Mouse (Mus musculus) frontal cortex, adult 2 months (tissue): ENCODE measurements around the gene Ebf1. TPM values are rescaled to one million over a fixed set of nuclear protein-coding genes. Genes with fewer than 3 reads are reported as not detected.

Source experiments
- DNase-seq, 2 experiments: peaks; one replicate each; pipeline ENCODE4 v3.0.0; 2022; ENCODE audit warnings: low spot score in 1 of 2; ENCODE audit errors: extremely low spot score in 1 of 2
- polyA plus RNA-seq: library from polyadenylated mRNA; depleted of rRNA; stranded (reverse); fragments of >200 nt; gene quantifications from 2 replicates; pipeline ENCODE4 v1.2.3, GENCODE M21; 2012

The Ebf1 gene
- polyA plus RNA-seq, 1 experiment: 4.4 TPM

GRCm38 (mm10) chr11:44774411-44774810, 157.3 kb downstream of the Ebf1 start:
- peak in 1 of 2 experiments; percentile 4 for DNase-seq

GRCm38 (mm10) chr11:44775549-44775948, 158.4 kb downstream of the Ebf1 start:
- no peak for DNase-seq

- no peak for DNase-seq
Observed at GRCm38 (mm10) chr11:44776556-44776955, 159.4 kb downstream of the Ebf1 start.

GRCm38 (mm10) chr11:44777331-44778310, 160.5 kb downstream of the Ebf1 start:
- no peak for DNase-seq

GRCm38 (mm10) chr11:44779030-44779429, 161.9 kb downstream of the Ebf1 start:
- no peak for DNase-seq

- DNase-seq: no peak
Observed at GRCm38 (mm10) chr11:44784255-44785029, 167.3 kb downstream of the Ebf1 start.

- no peak for DNase-seq
Observed at GRCm38 (mm10) chr11:44785063-44785462, 167.9 kb downstream of the Ebf1 start.

GRCm38 (mm10) chr11:44785479-44785878, 168.4 kb downstream of the Ebf1 start:
- DNase-seq: no peak

GRCm38 (mm10) chr11:44788003-44788402, 170.9 kb downstream of the Ebf1 start:
- DNase-seq: no peak

- no peak for DNase-seq
Observed at GRCm38 (mm10) chr11:44792816-44793215, 175.7 kb downstream of the Ebf1 start.

- no peak for DNase-seq
Observed at GRCm38 (mm10) chr11:44794883-44795282, 177.8 kb downstream of the Ebf1 start.

GRCm38 (mm10) chr11:44795767-44796166, 178.7 kb downstream of the Ebf1 start:
- DNase-seq: no peak

- DNase-seq: no peak
Observed at GRCm38 (mm10) chr11:44798270-44798669, 181.2 kb downstream of the Ebf1 start.

- DNase-seq: no peak
Observed at GRCm38 (mm10) chr11:44804046-44804445, 186.9 kb downstream of the Ebf1 start.

- DNase-seq: peak in 1 of 2 experiments; percentile 8
Observed at GRCm38 (mm10) chr11:44806589-44806988, 189.5 kb downstream of the Ebf1 start.

- DNase-seq: no peak
Observed at GRCm38 (mm10) chr11:44808855-44809546, 191.9 kb downstream of the Ebf1 start.

- no peak for DNase-seq
Observed at GRCm38 (mm10) chr11:44811007-44811406, 193.9 kb downstream of the Ebf1 start.

- no peak for DNase-seq
Observed at GRCm38 (mm10) chr11:44812193-44812746, 195.2 kb downstream of the Ebf1 start.

GRCm38 (mm10) chr11:44813534-44813933, 196.4 kb downstream of the Ebf1 start:
- DNase-seq: no peak

GRCm38 (mm10) chr11:44814847-44815246, 197.7 kb downstream of the Ebf1 start:
- no peak for DNase-seq
